Mouse (Mus musculus): ENCODE measurements around the gene Pcca. TPM values are rescaled to one million over a fixed set of nuclear protein-coding genes. Genes with fewer than 3 reads are reported as not detected.
A peak's percentile ranks its signal among the peaks of the same experiment; 100 is the strongest.

The Pcca gene
- polyA plus RNA-seq, 1 experiment, result 18.8 TPM

GRCm38 (mm10) chr14:122513511-122514036 is 20.6 kb upstream of the Pcca start:
- H3K4me3 ChIP-seq, result no peak overlapping the region
- no peaks in the 10 kb centered on the region for H3K36me3 ChIP-seq (ENCODE audit: control insufficient read depth, insufficient read depth)
- TF ChIP-seq MYOG (IDR thresholded peaks at IDR 0.05; ENCODE audit: control insufficient read depth in 1 of 3, insufficient read depth in 1 of 3, insufficient read length in 2 of 3, low read depth in 2 of 3) (peak in 1 of 3 experiments; percentile 82), MYOD1 (IDR thresholded peaks at IDR 0.05; ENCODE audit: control insufficient read depth in 1 of 3, insufficient read length in 2 of 3, low read depth in 2 of 3) (peak in 2 of 3 experiments; percentile 61 to 82), TCF3 (IDR thresholded peaks at IDR 0.05; ENCODE audit: insufficient read length, low read depth) (peak; percentile 75), POLR2A (IDR thresholded peaks at IDR 0.05; ENCODE audit: insufficient read length, low read depth) (no peak), MAX (IDR thresholded peaks at IDR 0.05; ENCODE audit: low read depth) (no peak), POLR2AphosphoS2 (IDR thresholded peaks at IDR 0.05; ENCODE audit: insufficient read length, low read depth) (no peak), USF1 (IDR thresholded peaks at IDR 0.05; ENCODE audit: low read depth) (no peak), CEBPB (IDR thresholded peaks at IDR 0.05; ENCODE audit: insufficient read depth, poor library complexity, severe bottlenecking) (peak; percentile 68; the same call in 1 of the 2 replicates), TCF12 (IDR thresholded peaks at IDR 0.05; ENCODE audit: insufficient read depth, poor library complexity, severe bottlenecking) (peak; percentile 90)
- H3K27me3 ChIP-seq (ENCODE audit: control insufficient read depth, insufficient read depth, insufficient read length), result peaks cover 19% of the 10 kb centered on the region
- H3ac ChIP-seq (ENCODE audit: control insufficient read depth, insufficient read length), result no peak overlapping the region
- H3K4me2 ChIP-seq (ENCODE audit: low read depth), result no peak overlapping the region
- H3K79me2 ChIP-seq (ENCODE audit: control insufficient read depth, insufficient read depth), result no peaks in the 10 kb centered on the region

GRCm38 (mm10) chr14:122528475-122528874 is 5.6 kb upstream of the Pcca start:
- Histone ChIP-seq H3K4me3 (no peak overlapping the region), H3K27me3 (ENCODE audit: control insufficient read depth, insufficient read depth, insufficient read length) (no peaks in the 10 kb centered on the region), H3ac (ENCODE audit: control insufficient read depth, insufficient read length) (no peak overlapping the region), H3K4me2 (ENCODE audit: low read depth) (no peak overlapping the region), H3K79me2 (ENCODE audit: control insufficient read depth, insufficient read depth) (no peaks in the 10 kb centered on the region), H3K36me3 (ENCODE audit: control insufficient read depth, insufficient read depth) (no peaks in the 10 kb centered on the region)
- no peak for TF ChIP-seq POLR2AphosphoS2 (IDR thresholded peaks at IDR 0.05; ENCODE audit: insufficient read length, low read depth)
- no peak for TF ChIP-seq SRF (IDR thresholded peaks at IDR 0.05; ENCODE audit: control insufficient read depth, insufficient read length, low read depth)
- no peak for TF ChIP-seq TCF12 (IDR thresholded peaks at IDR 0.05; ENCODE audit: insufficient read depth, poor library complexity, severe bottlenecking)
- TF ChIP-seq E2F4 (IDR thresholded peaks at IDR 0.05; ENCODE audit: insufficient read depth), result no peak
- TF ChIP-seq POLR2A (IDR thresholded peaks at IDR 0.05; ENCODE audit: insufficient read length, low read depth), result no peak
- no peak for TF ChIP-seq REST (IDR thresholded peaks at IDR 0.05; ENCODE audit: insufficient read depth, insufficient read length)
- TF ChIP-seq MYOD1 (IDR thresholded peaks at IDR 0.05; ENCODE audit: control insufficient read depth in 1 of 3, insufficient read length in 2 of 3, low read depth in 2 of 3), result no peak
- no peak for TF ChIP-seq USF1 (IDR thresholded peaks at IDR 0.05; ENCODE audit: low read depth)
- no peak for TF ChIP-seq MAX (IDR thresholded peaks at IDR 0.05; ENCODE audit: low read depth)
- no peak for TF ChIP-seq MYOG (IDR thresholded peaks at IDR 0.05; ENCODE audit: control insufficient read depth in 1 of 3, insufficient read depth in 1 of 3, insufficient read length in 2 of 3, low read depth in 2 of 3)
- TF ChIP-seq CEBPB (IDR thresholded peaks at IDR 0.05; ENCODE audit: insufficient read depth, poor library complexity, severe bottlenecking), result no peak
- TF ChIP-seq TCF3 (IDR thresholded peaks at IDR 0.05; ENCODE audit: insufficient read length, low read depth), result no peak

- no peak overlapping the region for H3ac ChIP-seq (ENCODE audit: control insufficient read depth, insufficient read length)
- no peaks in the 10 kb centered on the region for H3K27me3 ChIP-seq (ENCODE audit: control insufficient read depth, insufficient read depth, insufficient read length)
- no peaks in the 10 kb centered on the region for H3K36me3 ChIP-seq (ENCODE audit: control insufficient read depth, insufficient read depth)
- TF ChIP-seq POLR2A (IDR thresholded peaks at IDR 0.05; ENCODE audit: insufficient read length, low read depth) (no peak), TCF3 (IDR thresholded peaks at IDR 0.05; ENCODE audit: insufficient read length, low read depth) (no peak), CEBPB (IDR thresholded peaks at IDR 0.05; ENCODE audit: insufficient read depth, poor library complexity, severe bottlenecking) (no peak), E2F4 (IDR thresholded peaks at IDR 0.05; ENCODE audit: insufficient read depth) (no peak), MAX (IDR thresholded peaks at IDR 0.05; ENCODE audit: low read depth) (no peak), SRF (IDR thresholded peaks at IDR 0.05; ENCODE audit: control insufficient read depth, insufficient read length, low read depth) (no peak), MYOD1 (IDR thresholded peaks at IDR 0.05; ENCODE audit: control insufficient read depth in 1 of 3, insufficient read length in 2 of 3, low read depth in 2 of 3) (no peak), USF1 (IDR thresholded peaks at IDR 0.05; ENCODE audit: low read depth) (no peak), POLR2AphosphoS2 (IDR thresholded peaks at IDR 0.05; ENCODE audit: insufficient read length, low read depth) (no peak), REST (IDR thresholded peaks at IDR 0.05; ENCODE audit: insufficient read depth, insufficient read length) (no peak), TCF12 (IDR thresholded peaks at IDR 0.05; ENCODE audit: insufficient read depth, poor library complexity, severe bottlenecking) (no peak), MYOG (IDR thresholded peaks at IDR 0.05; ENCODE audit: control insufficient read depth in 1 of 3, insufficient read depth in 1 of 3, insufficient read length in 2 of 3, low read depth in 2 of 3) (no peak)
- peaks cover 26% of the 10 kb centered on the region for H3K79me2 ChIP-seq (ENCODE audit: control insufficient read depth, insufficient read depth)
- H3K4me3 ChIP-seq, result no peak overlapping the region
- H3K4me2 ChIP-seq (ENCODE audit: low read depth), result no peak overlapping the region
These were observed 1.9 kb downstream of the Pcca start for GRCm38 (mm10) chr14:122535986-122536385.

DNA sequence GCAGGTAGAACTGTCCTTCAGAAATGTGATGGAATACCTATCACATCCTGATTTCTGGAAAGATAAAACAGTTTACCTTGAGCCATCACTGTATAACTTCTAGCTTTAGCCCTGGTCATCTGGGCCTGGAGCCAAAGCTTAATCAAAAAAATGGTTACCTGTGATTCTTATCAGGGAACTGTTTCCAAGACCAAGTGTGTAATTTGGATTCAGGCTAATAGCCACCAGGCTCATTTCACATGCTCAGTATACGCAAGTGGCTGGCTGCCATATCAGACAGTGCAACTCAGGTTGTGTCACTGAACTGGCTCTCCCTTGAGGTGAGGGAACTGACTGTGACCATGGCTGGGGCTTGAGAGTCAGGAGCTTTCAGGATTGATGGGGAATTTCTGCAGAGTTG is 14.3 kb downstream of the Pcca start:
- no peak for TF ChIP-seq TCF12 (IDR thresholded peaks at IDR 0.05; ENCODE audit: insufficient read depth, poor library complexity, severe bottlenecking)
- no peak for TF ChIP-seq CEBPB (IDR thresholded peaks at IDR 0.05; ENCODE audit: insufficient read depth, poor library complexity, severe bottlenecking)
- no peak for TF ChIP-seq MYOD1 (IDR thresholded peaks at IDR 0.05; ENCODE audit: control insufficient read depth in 1 of 3, insufficient read length in 2 of 3, low read depth in 2 of 3)
- no peak for TF ChIP-seq MYOG (IDR thresholded peaks at IDR 0.05; ENCODE audit: control insufficient read depth in 1 of 3, insufficient read depth in 1 of 3, insufficient read length in 2 of 3, low read depth in 2 of 3)
- TF ChIP-seq MAX (IDR thresholded peaks at IDR 0.05; ENCODE audit: low read depth), result no peak
- TF ChIP-seq SRF (IDR thresholded peaks at IDR 0.05; ENCODE audit: control insufficient read depth, insufficient read length, low read depth), result no peak
- TF ChIP-seq E2F4 (IDR thresholded peaks at IDR 0.05; ENCODE audit: insufficient read depth), result no peak
- TF ChIP-seq TCF3 (IDR thresholded peaks at IDR 0.05; ENCODE audit: insufficient read length, low read depth), result no peak
- no peak for TF ChIP-seq REST (IDR thresholded peaks at IDR 0.05; ENCODE audit: insufficient read depth, insufficient read length)
- no peak for TF ChIP-seq POLR2A (IDR thresholded peaks at IDR 0.05; ENCODE audit: insufficient read length, low read depth)
- no peak for TF ChIP-seq POLR2AphosphoS2 (IDR thresholded peaks at IDR 0.05; ENCODE audit: insufficient read length, low read depth)
- no peak for TF ChIP-seq USF1 (IDR thresholded peaks at IDR 0.05; ENCODE audit: low read depth)
- no peaks in the 10 kb centered on the region for H3K36me3 ChIP-seq (ENCODE audit: control insufficient read depth, insufficient read depth)
- no peaks in the 10 kb centered on the region for H3K27me3 ChIP-seq (ENCODE audit: control insufficient read depth, insufficient read depth, insufficient read length)
- no peak overlapping the region for H3K4me2 ChIP-seq (ENCODE audit: low read depth)
- no peaks in the 10 kb centered on the region for H3K79me2 ChIP-seq (ENCODE audit: control insufficient read depth, insufficient read depth)
- H3ac ChIP-seq (ENCODE audit: control insufficient read depth, insufficient read length), result no peak overlapping the region
- no peak overlapping the region for H3K4me3 ChIP-seq

All from myocyte (in vitro differentiated cells).